Mouse (Mus musculus): ENCODE data around the gene Gm20388. TPM values are rescaled to one million over a fixed set of nuclear protein-coding genes. Genes with fewer than 3 reads are reported as not detected.

Gene Gm20388
- polyA plus RNA-seq, 1 experiment from 2014 or later = not detected

- Histone ChIP-seq H3K9me3 (ENCODE audit: control insufficient read depth, low read length) (no peaks in the 10 kb centered on the region), H3K27ac (ENCODE audit: low read depth, low read length) (no peak overlapping the region), H3K27me3 (ENCODE audit: control insufficient read depth, insufficient read depth, low read length) (peaks cover 8% of the 10 kb centered on the region), H3K4me3 (ENCODE audit: low read length) (peak overlapping the region; percentile 28), H3K36me3 (ENCODE audit: control insufficient read depth, insufficient read depth, low read length) (no peaks in the 10 kb centered on the region), H3K4me2 (replicated peaks; ENCODE audit: low read depth, low read length) (peak overlapping the region; percentile 57), H3K4me1 (ENCODE audit: control insufficient read depth, insufficient read depth, low read length) (peaks cover 16% of the 10 kb centered on the region), H3K9ac (ENCODE audit: low read depth, low read length) (peak overlapping the region; percentile 18; the same call in 1 of the 2 replicates)
- WGBS = 5% methylated on average over 11 of the region's 11 CpGs
- ATAC-seq (ENCODE audit: low FRiP score, low TSS enrichment) = no peak
Measured at GRCm38 (mm10) chr8:122343341-122343740, 2432.7 kb downstream of the Gm20388 start.

GRCm38 (mm10) chr8:122343758-122344157 lies 2433.1 kb downstream of the Gm20388 start:
- no peak overlapping the region for H3K27ac ChIP-seq (ENCODE audit: low read depth, low read length)
- no peaks in the 10 kb centered on the region for H3K36me3 ChIP-seq (ENCODE audit: control insufficient read depth, insufficient read depth, low read length)
- peak overlapping the region; percentile 28 for H3K4me3 ChIP-seq (ENCODE audit: low read length)
- H3K27me3 ChIP-seq (ENCODE audit: control insufficient read depth, insufficient read depth, low read length) = peaks cover 8% of the 10 kb centered on the region
- peaks cover 16% of the 10 kb centered on the region for H3K4me1 ChIP-seq (ENCODE audit: control insufficient read depth, insufficient read depth, low read length)
- peak; percentile 22; the same call in 1 of the 2 replicates for ATAC-seq (ENCODE audit: low FRiP score, low TSS enrichment)
- no peaks in the 10 kb centered on the region for H3K9me3 ChIP-seq (ENCODE audit: control insufficient read depth, low read length)
- peak overlapping the region; percentile 57 for H3K4me2 ChIP-seq (replicated peaks; ENCODE audit: low read depth, low read length)
- WGBS = 0% methylated on average over 14 of the region's 14 CpGs
- H3K9ac ChIP-seq (ENCODE audit: low read depth, low read length) = peak overlapping the region; percentile 18; the same call in 1 of the 2 replicates

- Histone ChIP-seq H3K27me3 (ENCODE audit: control insufficient read depth, insufficient read depth, low read length) (peaks cover 8% of the 10 kb centered on the region), H3K9me3 (ENCODE audit: control insufficient read depth, low read length) (no peaks in the 10 kb centered on the region), H3K36me3 (ENCODE audit: control insufficient read depth, insufficient read depth, low read length) (no peaks in the 10 kb centered on the region), H3K4me3 (ENCODE audit: low read length) (no peak overlapping the region), H3K4me2 (replicated peaks; ENCODE audit: low read depth, low read length) (peak overlapping the region; percentile 57; the same call in 1 of the 2 replicates), H3K27ac (ENCODE audit: low read depth, low read length) (no peak overlapping the region), H3K4me1 (ENCODE audit: control insufficient read depth, insufficient read depth, low read length) (peaks cover 16% of the 10 kb centered on the region), H3K9ac (ENCODE audit: low read depth, low read length) (no peak overlapping the region)
- 0% methylated on average over 2 of the region's 5 CpGs for WGBS
- ATAC-seq (ENCODE audit: low FRiP score, low TSS enrichment) = peak; percentile 50
Measured at GRCm38 (mm10) chr8:122344219-122344618, 2433.6 kb downstream of the Gm20388 start.

GRCm38 (mm10) chr8:122345181-122346095 lies 2434.8 kb downstream of the Gm20388 start:
- no peak for ATAC-seq (ENCODE audit: low FRiP score, low TSS enrichment)
- no peak overlapping the region for H3K4me3 ChIP-seq (ENCODE audit: low read length)
- no peak overlapping the region for H3K27ac ChIP-seq (ENCODE audit: low read depth, low read length)
- peaks cover 8% of the 10 kb centered on the region for H3K27me3 ChIP-seq (ENCODE audit: control insufficient read depth, insufficient read depth, low read length)
- H3K9ac ChIP-seq (ENCODE audit: low read depth, low read length) = no peak overlapping the region
- no peaks in the 10 kb centered on the region for H3K36me3 ChIP-seq (ENCODE audit: control insufficient read depth, insufficient read depth, low read length)
- 53% methylated on average over 12 of the region's 12 CpGs for WGBS
- H3K4me2 ChIP-seq (replicated peaks; ENCODE audit: low read depth, low read length) = no peak overlapping the region
- peaks cover 16% of the 10 kb centered on the region for H3K4me1 ChIP-seq (ENCODE audit: control insufficient read depth, insufficient read depth, low read length)
- no peaks in the 10 kb centered on the region for H3K9me3 ChIP-seq (ENCODE audit: control insufficient read depth, low read length)

- peaks cover 5% of the 10 kb centered on the region for H3K27me3 ChIP-seq (ENCODE audit: control insufficient read depth, insufficient read depth, low read length)
- 83% methylated on average over 5 of the region's 5 CpGs for WGBS
Measured at GRCm38 (mm10) chr8:122347811-122348552, 2437.3 kb downstream of the Gm20388 start.

GRCm38 (mm10) chr8:122349357-122350297 lies 2439.0 kb downstream of the Gm20388 start:
- Histone ChIP-seq H3K9ac (ENCODE audit: low read depth, low read length) (no peak overlapping the region), H3K4me1 (ENCODE audit: control insufficient read depth, insufficient read depth, low read length) (no peaks in the 10 kb centered on the region), H3K4me3 (ENCODE audit: low read length) (no peak overlapping the region), H3K27ac (ENCODE audit: low read depth, low read length) (no peak overlapping the region), H3K4me2 (replicated peaks; ENCODE audit: low read depth, low read length) (no peak overlapping the region), H3K36me3 (ENCODE audit: control insufficient read depth, insufficient read depth, low read length) (no peaks in the 10 kb centered on the region), H3K27me3 (ENCODE audit: control insufficient read depth, insufficient read depth, low read length) (no peaks in the 10 kb centered on the region), H3K9me3 (ENCODE audit: control insufficient read depth, low read length) (no peaks in the 10 kb centered on the region)
- WGBS = 37% methylated on average over 15 of the region's 15 CpGs
- no peak for ATAC-seq (ENCODE audit: low FRiP score, low TSS enrichment)

More at GRCm38 (mm10) chr8:122347811-122348552, 2437.3 kb downstream of the Gm20388 start:
- ATAC-seq (ENCODE audit: low FRiP score, low TSS enrichment) = no peak
- Histone ChIP-seq H3K9ac (ENCODE audit: low read depth, low read length) (no peak overlapping the region), H3K9me3 (ENCODE audit: control insufficient read depth, low read length) (no peaks in the 10 kb centered on the region), H3K36me3 (ENCODE audit: control insufficient read depth, insufficient read depth, low read length) (no peaks in the 10 kb centered on the region), H3K4me3 (ENCODE audit: low read length) (no peak overlapping the region), H3K4me2 (replicated peaks; ENCODE audit: low read depth, low read length) (no peak overlapping the region), H3K27ac (ENCODE audit: low read depth, low read length) (no peak overlapping the region), H3K4me1 (ENCODE audit: control insufficient read depth, insufficient read depth, low read length) (peaks cover 12% of the 10 kb centered on the region)

GRCm38 (mm10) chr8:122350309-122351089 lies 2439.9 kb downstream of the Gm20388 start:
- Histone ChIP-seq H3K9me3 (ENCODE audit: control insufficient read depth, low read length) (no peaks in the 10 kb centered on the region), H3K36me3 (ENCODE audit: control insufficient read depth, insufficient read depth, low read length) (no peaks in the 10 kb centered on the region), H3K9ac (ENCODE audit: low read depth, low read length) (no peak overlapping the region), H3K4me1 (ENCODE audit: control insufficient read depth, insufficient read depth, low read length) (no peaks in the 10 kb centered on the region), H3K4me2 (replicated peaks; ENCODE audit: low read depth, low read length) (no peak overlapping the region), H3K27me3 (ENCODE audit: control insufficient read depth, insufficient read depth, low read length) (no peaks in the 10 kb centered on the region), H3K27ac (ENCODE audit: low read depth, low read length) (no peak overlapping the region), H3K4me3 (ENCODE audit: low read length) (no peak overlapping the region)
- WGBS = 49% methylated on average over 11 of the region's 11 CpGs
- no peak for ATAC-seq (ENCODE audit: low FRiP score, low TSS enrichment)

GRCm38 (mm10) chr8:122354157-122354556 lies 2443.5 kb downstream of the Gm20388 start:
- H3K4me3 ChIP-seq (ENCODE audit: low read length) = no peak overlapping the region
- 60% methylated on average over 8 of the region's 8 CpGs for WGBS

More at GRCm38 (mm10) chr8:122354157-122354556, 2443.5 kb downstream of the Gm20388 start:
- Histone ChIP-seq H3K4me2 (replicated peaks; ENCODE audit: low read depth, low read length) (no peak overlapping the region), H3K27ac (ENCODE audit: low read depth, low read length) (no peak overlapping the region), H3K9me3 (ENCODE audit: control insufficient read depth, low read length) (no peaks in the 10 kb centered on the region), H3K27me3 (ENCODE audit: control insufficient read depth, insufficient read depth, low read length) (no peaks in the 10 kb centered on the region), H3K4me1 (ENCODE audit: control insufficient read depth, insufficient read depth, low read length) (no peaks in the 10 kb centered on the region), H3K36me3 (ENCODE audit: control insufficient read depth, insufficient read depth, low read length) (no peaks in the 10 kb centered on the region), H3K9ac (ENCODE audit: low read depth, low read length) (no peak overlapping the region)
- ATAC-seq (ENCODE audit: low FRiP score, low TSS enrichment) = no peak
